Mouse (Mus musculus) midbrain, embryonic 12.5 days (tissue): ENCODE data around the gene Adrm1. TPM values are rescaled to one million over a fixed set of nuclear protein-coding genes. Genes with fewer than 3 reads are reported as not detected.

Experiments
- ATAC-seq: fragments of 200-750 bp; cut with Nextera tagmentation; 2 replicates; pipeline ENCODE4 v1.8.0; 2017; ENCODE audit warnings: low read depth, moderate TSS enrichment, moderate library complexity; ENCODE audit not compliant: low FRiP score
- H3K27ac ChIP-seq: fragments of 300-500 bp; sonication (generic); replicated peaks from 2 replicates; pipeline ENCODE4 v1.5.1; 2016; ENCODE audit warnings: mild to moderate bottlenecking
- H3K27me3 ChIP-seq: fragments of 300-500 bp; sonication (generic); 2 replicates; pipeline ENCODE4 v1.6.1; 2016; ENCODE audit warnings: mild to moderate bottlenecking
- H3K36me3 ChIP-seq: fragments of 300-500 bp; sonication (generic); 2 replicates; pipeline ENCODE4 v1.6.1; 2016
- H3K4me1 ChIP-seq: fragments of 300-500 bp; sonication (generic); 2 replicates; pipeline ENCODE4 v1.6.1; 2016
- H3K4me2 ChIP-seq: fragments of 300-500 bp; sonication (generic); replicated peaks from 2 replicates; pipeline ENCODE4 v1.6.1; 2016; ENCODE audit warnings: mild to moderate bottlenecking, moderate library complexity
- H3K4me3 ChIP-seq: fragments of 300-500 bp; sonication (generic); 2 replicates; pipeline ENCODE4 v1.5.1; 2016; ENCODE audit warnings: mild to moderate bottlenecking
- H3K9ac ChIP-seq: fragments of 300-500 bp; sonication (generic); replicated peaks from 2 replicates; pipeline ENCODE4 v1.6.1; 2016; ENCODE audit warnings: mild to moderate bottlenecking, moderate library complexity
- H3K9me3 ChIP-seq: fragments of 300-500 bp; sonication (generic); 2 replicates; pipeline ENCODE4 v1.6.1; 2016; ENCODE audit warnings: mild to moderate bottlenecking
- WGBS: fragments of 180-500 bp; shearing (Covaris S2); methylation state at CpG from one replicate; pipeline ENCODE4 v1.1.7; 2016; 5-methylcytosine and 5-hydroxymethylcytosine counted together
- polyA plus RNA-seq: library from polyadenylated mRNA; unstranded; fragments of >200 nt; fragmentation: Nextera tagmentation; extraction: Ambion mirVana; gene quantifications from 2 replicates; pipeline ENCODE4 v1.2.1, GENCODE M21; 2016

The Adrm1 gene
- polyA plus RNA-seq, 1 experiment from 2014 or later, result 214 TPM

DNA sequence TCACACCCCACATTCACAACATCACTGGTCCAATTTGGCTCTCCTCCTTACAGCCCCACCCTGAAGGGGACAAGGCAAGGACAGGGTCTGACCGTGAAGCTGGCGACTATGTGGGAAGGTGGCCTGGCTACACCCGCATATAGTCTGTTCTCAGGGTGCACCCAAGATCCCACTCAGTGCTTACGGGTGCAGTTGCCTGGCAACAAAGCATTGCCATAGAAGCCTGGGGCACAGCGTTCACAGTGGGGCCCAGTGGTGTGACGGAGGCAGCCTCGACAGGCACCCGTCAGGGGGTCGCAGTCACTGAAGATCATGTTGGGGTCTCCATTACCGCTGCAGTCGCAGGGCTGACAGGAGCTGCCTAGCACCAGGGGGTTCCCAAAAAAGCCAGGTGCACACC, 16.1 kb downstream of the Adrm1 start:
- no peaks in the 10 kb centered on the region for H3K4me1 ChIP-seq
- H3K4me3 ChIP-seq, result no peak overlapping the region
- no peak for ATAC-seq
- H3K27ac ChIP-seq, result no peak overlapping the region
- no peaks in the 10 kb centered on the region for H3K27me3 ChIP-seq
- no peaks in the 10 kb centered on the region for H3K9me3 ChIP-seq
- H3K9ac ChIP-seq, result no peak overlapping the region
- H3K36me3 ChIP-seq, result no peaks in the 10 kb centered on the region
- H3K4me2 ChIP-seq, result no peak overlapping the region
- WGBS, result 91% methylated on average over 11 of the region's 11 CpGs

DNA sequence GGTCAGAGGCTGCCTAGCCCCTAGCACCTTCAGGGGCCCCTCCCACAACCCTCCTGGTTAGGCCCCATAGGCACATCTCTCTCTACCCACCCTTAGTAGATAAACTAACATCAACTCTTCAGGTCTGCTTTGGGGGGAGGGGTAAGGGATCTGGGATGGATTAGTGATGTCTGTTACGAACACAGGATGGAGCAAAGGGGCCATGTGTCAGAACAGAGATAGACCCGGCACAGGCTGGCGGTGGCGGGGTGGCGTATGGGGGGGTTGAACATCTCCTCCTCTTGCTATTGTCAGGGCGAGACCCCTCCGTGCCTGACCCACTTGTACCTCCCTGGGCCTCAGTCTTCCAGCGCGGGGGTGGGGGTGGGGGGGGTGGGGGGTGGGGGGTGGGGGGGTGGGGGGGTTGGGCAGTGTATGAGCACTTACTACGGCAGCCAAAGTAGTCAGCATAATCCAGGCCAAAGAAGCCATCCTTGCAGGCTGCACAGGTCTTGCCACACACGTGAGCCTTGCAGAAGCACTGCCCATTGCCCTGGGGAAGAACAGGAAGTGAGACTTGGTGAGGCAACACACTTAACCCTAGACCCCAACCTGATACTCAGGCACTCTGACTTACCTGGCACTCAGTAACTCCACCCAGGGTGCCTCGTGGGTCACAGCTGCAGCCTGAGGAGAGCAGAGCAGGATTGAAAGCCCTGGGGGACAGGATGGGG, 25.5 kb downstream of the Adrm1 start:
- Histone ChIP-seq H3K9ac (no peak overlapping the region), H3K9me3 (no peaks in the 10 kb centered on the region), H3K4me3 (no peak overlapping the region), H3K4me2 (no peak overlapping the region), H3K36me3 (no peaks in the 10 kb centered on the region), H3K27me3 (no peaks in the 10 kb centered on the region), H3K27ac (no peak overlapping the region), H3K4me1 (peaks cover 4% of the 10 kb centered on the region; the same call in 1 of the 2 replicates)
- 87% methylated on average over 9 of the region's 12 CpGs for WGBS
- ATAC-seq, result no peak

DNA sequence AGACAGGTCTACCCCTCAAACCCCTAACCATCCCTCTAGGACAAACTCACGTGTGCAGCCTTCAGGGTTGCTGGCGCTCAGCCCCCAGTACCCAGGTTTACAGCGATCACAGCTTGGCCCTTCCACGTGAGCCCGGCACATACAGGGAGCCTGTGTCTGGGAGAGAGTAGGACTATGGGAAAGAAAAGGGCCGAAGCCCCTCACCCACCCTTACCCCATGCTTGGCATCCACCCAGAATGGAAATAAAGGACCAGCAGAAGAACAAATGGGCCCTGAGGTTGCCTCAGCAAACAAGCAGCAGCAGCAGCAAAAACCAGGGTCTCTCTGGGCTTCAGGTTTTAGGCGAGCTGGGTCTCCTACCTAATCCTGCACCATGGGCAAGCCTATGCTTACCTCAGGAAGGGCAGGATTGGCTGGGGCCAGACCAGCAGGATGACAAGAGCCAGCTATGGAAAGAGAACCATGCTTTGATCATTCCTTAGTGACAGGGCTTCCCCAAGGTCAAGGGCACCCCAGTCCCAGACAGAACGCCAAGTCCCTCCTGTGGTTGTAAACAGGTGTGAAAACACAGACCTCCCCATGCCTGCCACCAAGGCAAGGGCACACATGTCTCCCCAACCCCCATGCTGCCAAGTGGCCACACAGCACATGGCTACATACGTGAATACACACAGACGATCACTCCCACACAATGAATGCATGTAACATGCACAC, 26.2 kb downstream of the Adrm1 start:
- H3K27me3 ChIP-seq, result no peaks in the 10 kb centered on the region
- 82% methylated on average over 10 of the region's 10 CpGs for WGBS
- no peaks in the 10 kb centered on the region for H3K9me3 ChIP-seq
- H3K27ac ChIP-seq, result no peak overlapping the region
- H3K36me3 ChIP-seq, result no peaks in the 10 kb centered on the region
- ATAC-seq, result no peak
- H3K9ac ChIP-seq, result no peak overlapping the region
- H3K4me3 ChIP-seq, result no peak overlapping the region
- peaks cover 4% of the 10 kb centered on the region; the same call in 1 of the 2 replicates for H3K4me1 ChIP-seq
- H3K4me2 ChIP-seq, result no peak overlapping the region

DNA sequence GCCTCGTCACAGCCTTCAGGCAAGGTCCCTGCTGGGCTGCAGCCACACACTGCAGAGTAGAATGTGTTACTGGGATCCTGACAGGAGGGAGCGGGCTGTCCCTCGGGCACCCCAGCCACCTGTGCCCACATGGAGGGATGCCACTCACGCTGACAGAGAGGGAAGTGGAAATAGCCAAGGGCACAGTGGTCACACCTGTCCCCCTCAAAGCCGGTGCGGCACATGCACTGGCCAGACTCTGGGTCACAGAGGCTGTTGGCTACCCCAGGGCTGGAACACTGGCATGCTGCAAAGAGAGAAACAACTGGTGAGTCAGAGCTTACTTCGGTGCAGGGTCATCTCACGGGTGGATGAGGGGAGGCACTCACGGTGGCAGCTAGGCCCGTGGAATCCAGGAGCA, 27.5 kb downstream of the Adrm1 start:
- H3K4me2 ChIP-seq, result no peak overlapping the region
- H3K9ac ChIP-seq, result no peak overlapping the region
- WGBS, result 88% methylated on average over 10 of the region's 10 CpGs
- no peaks in the 10 kb centered on the region for H3K9me3 ChIP-seq
- H3K36me3 ChIP-seq, result no peaks in the 10 kb centered on the region
- ATAC-seq, result no peak
- peaks cover 4% of the 10 kb centered on the region; the same call in 1 of the 2 replicates for H3K4me1 ChIP-seq
- no peak overlapping the region for H3K4me3 ChIP-seq
- H3K27me3 ChIP-seq, result no peaks in the 10 kb centered on the region
- no peak overlapping the region for H3K27ac ChIP-seq

DNA sequence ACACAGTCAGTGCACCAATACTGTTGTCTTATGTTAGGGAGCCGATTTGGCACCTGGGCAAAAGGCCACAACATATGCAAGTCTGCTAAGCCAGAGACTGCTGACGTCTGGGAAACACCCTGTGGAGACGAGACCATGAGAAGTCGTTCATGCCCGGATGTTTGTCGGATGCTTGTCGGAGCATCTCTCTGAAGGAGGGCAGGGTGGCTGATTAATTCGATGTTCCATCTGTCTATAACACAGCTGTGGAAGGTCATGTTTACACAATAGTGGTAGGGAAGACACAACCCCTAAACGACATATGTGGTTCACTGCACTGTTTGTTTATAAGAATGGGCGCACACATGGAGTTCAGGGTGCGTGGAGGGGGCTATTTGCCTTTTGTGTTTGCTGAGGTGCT, 29.4 kb downstream of the Adrm1 start:
- no peak overlapping the region for H3K4me2 ChIP-seq
- no peak overlapping the region for H3K4me3 ChIP-seq
- H3K27ac ChIP-seq, result no peak overlapping the region
- ATAC-seq, result no peak
- no peaks in the 10 kb centered on the region for H3K27me3 ChIP-seq
- H3K36me3 ChIP-seq, result no peaks in the 10 kb centered on the region
- peaks cover 4% of the 10 kb centered on the region; the same call in 1 of the 2 replicates for H3K4me1 ChIP-seq
- no peak overlapping the region for H3K9ac ChIP-seq
- 61% methylated on average over 11 of the region's 11 CpGs for WGBS
- H3K9me3 ChIP-seq, result no peaks in the 10 kb centered on the region

DNA sequence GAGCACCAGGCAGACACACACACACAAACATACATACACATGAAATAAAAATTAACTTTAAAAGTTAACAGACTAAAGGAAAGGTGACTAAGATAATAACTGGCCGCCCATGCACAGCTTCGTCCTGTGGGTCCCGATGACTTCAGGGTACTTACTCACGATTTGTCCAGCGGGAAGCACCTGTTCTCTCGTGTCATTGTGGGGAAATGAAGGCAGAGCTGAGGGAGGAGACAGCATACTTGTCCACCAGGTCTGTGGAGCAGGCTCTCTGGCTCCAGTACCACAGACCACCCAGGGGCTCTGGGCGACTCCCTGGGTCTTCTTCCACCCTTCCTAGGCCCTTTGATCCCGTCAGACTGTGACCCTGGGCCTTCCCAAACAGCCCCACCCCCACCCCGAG, 30.0 kb downstream of the Adrm1 start:
- no peak for ATAC-seq
- no peaks in the 10 kb centered on the region for H3K9me3 ChIP-seq
- 76% methylated on average over 9 of the region's 9 CpGs for WGBS

DNA sequence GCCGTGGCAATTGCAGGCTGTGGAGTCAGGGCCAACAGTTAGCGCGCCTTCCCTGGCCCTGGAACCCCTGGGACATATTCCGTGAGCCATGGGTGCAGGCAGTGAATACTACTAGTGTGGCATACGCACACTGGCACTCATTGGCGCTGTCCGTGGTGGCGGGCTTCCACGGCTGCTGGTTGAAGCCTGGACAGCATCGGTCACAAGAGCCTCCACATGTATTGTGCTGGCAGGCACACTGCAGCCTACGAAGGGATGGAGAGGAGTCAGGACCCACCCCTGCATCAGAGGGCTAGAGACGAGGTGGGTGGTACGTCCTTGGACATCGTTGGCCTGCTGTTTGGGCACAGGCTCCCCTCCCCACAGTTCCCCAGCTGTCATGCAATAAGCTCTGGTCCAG, 31.0 kb downstream of the Adrm1 start:
- ATAC-seq, result no peak
- 89% methylated on average over 14 of the region's 14 CpGs for WGBS
- peaks cover 4% of the 10 kb centered on the region; the same call in 1 of the 2 replicates for H3K4me1 ChIP-seq
- H3K27me3 ChIP-seq, result no peaks in the 10 kb centered on the region
- H3K9ac ChIP-seq, result no peak overlapping the region
- no peak overlapping the region for H3K27ac ChIP-seq
- H3K4me3 ChIP-seq, result no peak overlapping the region
- no peaks in the 10 kb centered on the region for H3K36me3 ChIP-seq
- H3K4me2 ChIP-seq, result no peak overlapping the region
- no peaks in the 10 kb centered on the region for H3K9me3 ChIP-seq

More for the DNA sequence above, 30.0 kb downstream of the Adrm1 start:
- Histone ChIP-seq H3K4me2 (no peak overlapping the region), H3K4me1 (peaks cover 4% of the 10 kb centered on the region; the same call in 1 of the 2 replicates), H3K36me3 (no peaks in the 10 kb centered on the region), H3K4me3 (no peak overlapping the region), H3K27me3 (no peaks in the 10 kb centered on the region), H3K27ac (no peak overlapping the region), H3K9ac (no peak overlapping the region)

DNA sequence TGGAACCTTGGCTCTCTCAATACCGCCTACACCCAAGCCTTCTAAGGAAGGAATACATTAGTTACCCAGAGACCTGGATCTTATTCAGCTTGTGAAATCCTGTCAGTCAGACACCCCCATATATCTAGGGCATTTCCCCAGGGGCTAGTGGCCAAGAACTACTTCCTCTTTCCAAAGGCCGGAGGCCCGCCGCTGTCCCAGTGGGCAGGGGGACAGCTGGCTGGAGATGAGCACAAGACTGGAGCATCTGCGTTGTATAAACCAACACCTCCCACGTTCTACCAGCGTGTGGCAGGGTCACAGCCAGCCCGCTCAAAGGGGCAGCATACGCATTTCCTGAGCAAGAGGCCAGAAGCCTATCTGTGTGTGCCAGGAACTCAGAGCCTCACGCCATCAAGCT, 31.5 kb downstream of the Adrm1 start:
- H3K9me3 ChIP-seq, result no peaks in the 10 kb centered on the region
- H3K36me3 ChIP-seq, result no peaks in the 10 kb centered on the region
- ATAC-seq, result no peak
- H3K4me1 ChIP-seq, result 0 out of 2 replicates have a peak, but pooled peaks cover under 1% of the 10 kb centered on the region
- H3K27ac ChIP-seq, result no peak overlapping the region
- no peak overlapping the region for H3K4me2 ChIP-seq
- no peak overlapping the region for H3K9ac ChIP-seq
- 79% methylated on average over 10 of the region's 10 CpGs for WGBS
- H3K27me3 ChIP-seq, result no peaks in the 10 kb centered on the region
- no peak overlapping the region for H3K4me3 ChIP-seq

DNA sequence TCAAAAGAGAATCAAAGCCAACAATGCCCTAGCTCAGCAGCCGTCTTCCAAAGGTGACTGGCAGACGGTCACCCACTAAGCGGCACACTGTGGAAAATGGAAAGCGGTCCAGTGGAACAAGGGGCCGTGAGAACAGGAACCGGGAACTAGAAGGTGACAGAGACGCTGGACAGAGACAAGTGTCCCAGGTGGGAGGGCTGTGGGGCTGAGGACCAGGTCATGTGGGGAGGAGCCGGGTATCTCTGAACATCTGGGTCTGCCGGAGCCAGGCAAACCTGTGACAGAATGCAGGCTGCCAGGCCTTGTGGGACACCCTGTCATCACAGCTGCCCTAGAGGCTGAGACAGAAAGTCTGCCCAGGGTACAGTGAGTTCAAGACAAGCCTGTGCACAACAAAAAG, 33.2 kb downstream of the Adrm1 start:
- Histone ChIP-seq H3K4me1 (no peaks in the 10 kb centered on the region), H3K27ac (peak overlapping the region; percentile 11; the same call in 1 of the 2 replicates), H3K4me3 (no peak overlapping the region), H3K9ac (no peak overlapping the region), H3K4me2 (no peak overlapping the region), H3K27me3 (no peaks in the 10 kb centered on the region), H3K36me3 (no peaks in the 10 kb centered on the region), H3K9me3 (no peaks in the 10 kb centered on the region)
- no peak for ATAC-seq
- 91% methylated on average over 9 of the region's 9 CpGs for WGBS

DNA sequence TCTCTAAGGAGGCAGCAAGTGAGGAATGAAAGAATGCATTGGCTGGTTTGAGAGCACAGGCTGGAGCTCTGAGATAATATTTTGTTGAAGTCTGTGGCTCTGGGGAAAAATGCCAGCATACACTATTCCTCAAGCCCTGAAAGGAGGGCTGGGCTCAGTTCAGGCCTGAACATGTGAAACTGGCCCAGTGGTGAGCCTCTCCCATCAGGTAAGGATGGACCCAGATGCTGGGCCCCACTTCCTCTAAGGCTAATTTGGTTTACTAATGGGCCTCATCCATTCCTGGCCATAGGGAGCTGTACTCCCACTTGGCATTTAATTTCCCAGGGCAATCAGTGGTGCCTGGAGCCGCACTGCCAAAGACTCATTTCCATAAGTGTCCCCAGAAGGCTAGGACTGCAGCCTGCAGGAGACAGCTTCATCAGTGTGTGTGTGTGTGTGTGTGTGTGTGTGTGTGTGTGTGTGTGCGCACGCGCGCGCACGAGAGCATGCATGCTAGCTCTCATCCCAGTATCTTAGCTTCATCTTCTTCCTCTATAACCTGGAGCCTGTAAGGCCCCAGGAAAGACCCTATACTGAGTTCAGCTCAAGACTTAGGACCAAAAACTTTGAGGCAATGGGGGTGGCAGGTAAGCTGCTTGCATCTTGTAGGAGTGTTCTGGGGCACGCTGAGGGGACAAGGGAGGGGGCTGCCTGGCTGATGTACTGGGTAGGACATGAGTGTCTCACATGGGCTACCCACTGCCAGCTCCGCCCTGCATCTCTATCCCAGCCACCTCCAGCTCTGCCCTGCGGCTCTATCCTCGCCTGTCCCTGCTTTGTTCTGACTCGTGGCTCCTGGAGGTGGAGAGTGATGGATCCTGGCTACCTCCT, 34.0 kb downstream of the Adrm1 start:
- peak; percentile 69 for ATAC-seq
- H3K27ac ChIP-seq, result peak overlapping the region; percentile 31; the same call in 1 of the 2 replicates
- no peak overlapping the region for H3K4me3 ChIP-seq
- H3K9ac ChIP-seq, result no peak overlapping the region
- no peaks in the 10 kb centered on the region for H3K9me3 ChIP-seq
- WGBS, result 84% methylated on average over 12 of the region's 12 CpGs
- no peak overlapping the region for H3K4me2 ChIP-seq
- no peaks in the 10 kb centered on the region for H3K4me1 ChIP-seq
- H3K36me3 ChIP-seq, result no peaks in the 10 kb centered on the region
- H3K27me3 ChIP-seq, result no peaks in the 10 kb centered on the region

DNA sequence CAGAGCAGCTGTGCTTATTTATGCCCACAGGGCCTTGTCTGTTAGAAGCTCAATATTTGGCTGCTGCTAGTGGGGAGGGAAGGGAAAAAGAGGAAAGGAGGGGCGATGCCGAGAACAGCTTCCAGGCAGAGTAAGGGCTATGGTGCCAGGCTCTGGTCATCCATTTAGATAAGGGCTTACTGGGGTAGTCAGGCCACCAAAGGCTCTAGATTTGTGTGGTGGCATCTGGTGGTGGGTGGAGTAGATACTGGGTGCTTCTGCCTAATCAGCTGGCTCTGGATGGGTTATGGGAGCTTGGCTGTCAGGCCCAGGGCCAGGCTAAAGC, 34.6 kb downstream of the Adrm1 start:
- no peak overlapping the region for H3K4me3 ChIP-seq
- no peaks in the 10 kb centered on the region for H3K9me3 ChIP-seq
- ATAC-seq, result no peak
- H3K27me3 ChIP-seq, result no peaks in the 10 kb centered on the region
- WGBS, result 93% methylated on average over 2 of the region's 2 CpGs
- no peaks in the 10 kb centered on the region for H3K4me1 ChIP-seq
- H3K4me2 ChIP-seq, result no peak overlapping the region
- no peaks in the 10 kb centered on the region for H3K36me3 ChIP-seq
- H3K27ac ChIP-seq, result peak overlapping the region; percentile 31; the same call in 1 of the 2 replicates
- no peak overlapping the region for H3K9ac ChIP-seq

DNA sequence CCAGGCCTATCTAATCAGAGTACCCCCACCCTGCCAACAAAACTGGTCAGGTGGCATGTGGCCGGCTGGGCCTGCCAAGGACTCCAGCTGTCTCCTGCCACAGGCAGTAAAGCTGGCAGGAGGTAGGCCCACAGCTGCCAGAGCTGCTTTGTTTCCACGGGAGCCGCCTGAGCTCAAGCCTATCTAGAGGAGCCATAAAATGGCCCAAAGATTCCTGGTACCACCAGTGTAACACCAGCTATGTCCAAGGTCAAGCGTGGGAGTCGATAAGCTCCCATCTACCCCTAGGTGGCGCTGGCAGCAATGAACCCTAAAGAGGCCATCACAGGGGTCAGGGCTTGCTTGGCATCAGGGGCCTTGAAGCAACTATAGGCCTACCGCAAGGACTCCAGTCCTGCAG, 36.6 kb downstream of the Adrm1 start:
- ATAC-seq, result no peak
- no peaks in the 10 kb centered on the region for H3K36me3 ChIP-seq
- H3K9me3 ChIP-seq, result no peaks in the 10 kb centered on the region
- H3K4me3 ChIP-seq, result no peak overlapping the region
- H3K4me2 ChIP-seq, result no peak overlapping the region
- no peak overlapping the region for H3K27ac ChIP-seq
- H3K4me1 ChIP-seq, result no peaks in the 10 kb centered on the region
- H3K27me3 ChIP-seq, result no peaks in the 10 kb centered on the region
- H3K9ac ChIP-seq, result no peak overlapping the region
- WGBS, result 67% methylated on average over 7 of the region's 7 CpGs
